Mouse (Mus musculus): Measurements from ENCODE around the gene Anapc11.
"Not testable (repeated sequence)": the region's sequence is repeated elsewhere in the genome, so short reads cannot be mapped to it uniquely, and the experiment has no call there.

The Anapc11 gene

DNA sequence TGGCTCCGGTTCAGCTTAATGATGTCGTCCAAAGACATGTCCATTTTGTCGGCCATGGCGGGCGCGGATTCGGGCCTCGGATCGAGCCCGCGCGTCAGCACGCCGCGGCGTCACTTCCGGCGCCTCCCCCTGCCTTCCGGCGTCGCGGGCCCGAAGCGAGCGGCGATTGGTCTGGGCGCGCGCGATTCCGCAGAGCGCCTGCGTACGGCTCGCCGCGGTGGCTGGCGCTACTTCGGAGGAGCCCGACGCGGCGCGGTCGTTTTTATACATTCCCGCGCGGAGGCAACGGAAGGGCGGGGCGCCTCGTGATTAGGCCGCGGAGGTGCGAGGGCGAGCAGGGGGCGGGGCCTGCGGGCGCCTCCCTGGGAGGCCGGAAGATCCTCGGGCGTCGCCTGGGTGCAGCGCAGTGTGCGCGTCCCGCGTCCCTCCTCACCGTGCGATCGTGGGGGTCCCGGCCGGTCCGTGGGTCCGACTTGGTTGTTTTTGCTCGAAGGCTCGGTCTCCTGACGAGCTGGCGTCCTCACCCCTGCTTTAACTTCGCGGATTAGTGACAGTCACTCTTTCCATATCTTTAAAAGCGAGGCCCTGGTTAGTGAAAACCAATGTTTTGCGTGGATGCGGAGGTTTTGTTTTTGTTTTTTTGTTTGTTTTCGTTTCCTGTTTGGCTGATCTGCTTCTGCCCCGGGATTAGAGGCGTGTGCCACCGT is at the start of gene Anapc11, which contains the start of gene Alyref:
Gene Anapc11, plus strand, starts transcription at position 139 of the 707 bp plus-strand sequence.
Gene Alyref, minus strand, starts transcription at position 83 of the 707 bp plus-strand sequence.
- peak; percentile 94 for DNase-seq (ENCODE audit: low read depth, low spot score)

DNA sequence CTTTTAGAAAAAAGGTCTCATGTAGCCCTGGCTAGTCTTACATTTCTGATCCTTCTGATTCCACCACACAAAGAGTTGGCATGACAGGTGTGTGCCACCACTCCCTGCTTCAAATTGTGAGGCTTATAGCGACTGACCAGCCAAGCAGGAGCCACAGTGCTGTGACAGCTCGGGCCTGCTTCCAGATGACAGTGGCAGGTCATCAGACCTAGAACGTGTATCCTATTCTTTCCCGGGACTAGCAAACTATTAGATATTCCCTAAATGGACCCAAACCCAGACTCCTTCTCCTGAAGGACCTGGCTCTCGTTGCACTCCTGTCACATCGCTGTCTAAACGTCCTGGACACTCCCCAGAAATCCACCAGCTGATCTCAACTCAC is 49.4 kb upstream of the Anapc11 start:
- no peak for DNase-seq (ENCODE audit: low read depth, low spot score)

DNA sequence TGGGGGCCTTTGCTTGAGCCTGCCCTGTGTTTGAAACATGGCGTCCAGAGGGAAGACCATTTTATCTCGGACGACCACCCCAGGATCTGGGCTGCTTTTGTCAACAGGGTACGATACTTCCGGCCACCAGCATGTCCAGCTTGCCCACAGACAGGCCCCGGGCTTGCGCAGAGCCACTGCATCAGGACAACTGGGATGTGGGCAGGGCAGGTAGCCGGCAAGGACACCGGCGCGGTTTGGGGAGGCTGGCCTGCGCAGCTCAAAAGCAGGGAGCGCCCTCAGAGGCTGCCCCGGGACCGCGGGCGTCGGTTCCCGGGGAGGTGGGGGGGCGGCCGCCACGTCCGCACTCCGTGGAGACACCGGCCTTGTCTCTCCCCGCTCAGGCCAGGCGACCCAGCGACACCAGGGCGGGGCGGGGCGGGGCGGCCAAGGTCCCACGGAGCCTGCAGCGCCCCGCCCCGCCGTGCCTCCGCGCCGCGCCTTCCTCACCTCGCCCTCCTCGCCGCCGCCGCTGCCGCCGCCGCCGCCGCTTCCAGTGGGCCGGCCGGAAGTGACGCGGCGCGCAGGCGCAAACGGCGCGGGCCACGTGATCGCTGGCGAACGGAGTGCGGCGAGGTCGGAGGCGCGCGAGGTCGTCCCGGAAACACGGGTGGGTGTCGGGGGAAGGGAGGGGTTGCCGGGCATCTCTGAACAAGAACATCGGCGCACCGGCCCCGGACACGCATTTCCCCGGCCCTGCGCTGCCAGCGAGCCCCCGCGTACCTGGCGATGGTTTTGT is 48.9 kb upstream of the Anapc11 start, which contains the start of gene Mcrip1:
Gene Mcrip1, minus strand, starts transcription at position 560 of the 778 bp plus-strand sequence.
- peak; percentile 89 for DNase-seq (ENCODE audit: low read depth, low spot score)

DNA sequence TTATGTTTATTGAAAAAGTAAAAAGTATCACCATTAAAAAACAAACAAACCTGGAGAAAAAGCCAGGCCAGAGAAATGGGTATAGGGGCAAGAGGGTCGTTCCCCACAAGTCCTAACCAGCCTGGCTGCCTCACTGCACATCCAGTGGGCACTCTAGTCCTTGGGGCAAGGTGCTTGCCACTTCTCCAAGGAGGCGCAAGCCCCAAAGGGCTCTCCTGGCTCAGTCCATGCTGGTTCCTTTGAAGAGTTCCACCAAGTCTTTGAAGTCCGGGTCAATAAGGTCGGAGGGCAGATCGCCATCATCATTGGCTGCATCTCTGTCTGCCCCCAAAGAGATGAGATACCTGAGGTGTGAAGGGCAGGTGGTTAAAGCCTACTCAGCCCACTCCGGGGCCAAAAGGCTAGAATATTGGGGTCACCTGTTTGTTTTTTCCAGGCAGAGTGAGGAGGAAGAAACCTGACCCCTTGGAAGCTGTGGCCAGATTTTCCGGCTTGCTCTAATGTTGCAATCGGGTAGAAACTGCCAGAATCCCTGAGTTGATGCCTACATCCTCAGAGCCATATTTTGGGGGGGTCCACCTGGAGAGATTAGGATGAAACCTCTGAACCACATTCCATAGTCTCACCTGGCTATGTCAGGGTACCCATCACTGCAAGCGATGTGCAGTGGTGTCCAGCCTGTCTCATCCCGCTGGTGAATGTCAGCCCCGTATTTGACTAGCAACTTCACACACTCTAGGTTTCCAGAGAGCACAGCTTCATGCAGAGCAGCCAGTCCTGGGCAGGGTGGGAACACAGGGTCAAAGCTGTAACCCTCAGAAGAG is 48.0 kb upstream of the Anapc11 start:
- no peak for DNase-seq (ENCODE audit: low read depth, low spot score)

DNA sequence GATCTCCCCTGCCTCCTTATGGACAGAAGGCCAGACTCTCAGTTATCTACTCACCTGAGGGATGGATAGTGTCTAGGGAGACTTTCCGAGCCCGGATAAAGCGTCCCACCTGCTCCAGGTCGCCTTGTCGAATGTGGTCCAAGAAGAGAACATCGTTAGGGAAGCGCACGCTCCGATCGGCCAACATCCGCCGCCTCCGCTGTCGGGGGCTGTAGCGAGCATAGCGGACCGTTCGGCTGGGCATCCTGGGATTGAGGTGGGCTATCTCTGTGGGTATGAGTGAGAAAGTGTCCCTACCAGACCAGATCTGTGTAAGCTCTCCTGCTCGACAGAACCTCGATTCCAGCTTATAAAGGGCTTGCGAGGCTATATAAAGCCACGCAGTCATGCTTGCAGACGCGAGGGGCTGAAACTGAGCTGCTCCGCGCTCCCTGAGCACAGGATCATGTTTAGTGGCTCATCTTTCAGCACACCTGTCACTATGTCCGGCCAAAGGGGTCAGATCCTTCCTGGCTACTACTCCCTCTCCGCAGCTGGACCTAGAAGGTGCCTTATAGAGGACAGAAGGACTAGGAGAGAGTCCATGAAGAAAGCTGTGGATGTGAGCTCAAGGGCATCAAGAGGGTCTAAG is 47.3 kb upstream of the Anapc11 start, which contains the start of gene Ppp1r27:
Gene Ppp1r27, minus strand, starts transcription at position 323 of the 631 bp plus-strand sequence.
- no peak for DNase-seq (ENCODE audit: low read depth, low spot score)

DNA sequence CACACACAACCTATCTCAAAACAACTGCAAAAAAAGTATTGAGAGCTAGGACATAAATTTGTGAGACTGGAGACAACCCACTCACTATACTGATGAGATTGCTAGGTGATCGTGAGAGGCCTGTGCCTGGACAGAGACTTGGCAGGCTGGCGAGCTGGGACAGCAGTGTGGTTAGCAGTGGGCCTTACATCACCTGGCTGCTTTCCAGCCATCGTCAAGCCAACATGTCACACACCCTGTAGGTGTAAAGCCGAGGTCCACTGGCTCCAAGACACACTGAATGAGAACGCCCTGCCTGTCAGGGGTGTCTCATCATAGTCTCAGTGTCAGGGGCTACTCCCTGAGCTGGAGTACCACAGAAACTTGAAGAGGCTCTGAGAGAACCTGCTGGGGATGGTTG is 45.5 kb upstream of the Anapc11 start:
- no peak for DNase-seq (ENCODE audit: low read depth, low spot score)

DNA sequence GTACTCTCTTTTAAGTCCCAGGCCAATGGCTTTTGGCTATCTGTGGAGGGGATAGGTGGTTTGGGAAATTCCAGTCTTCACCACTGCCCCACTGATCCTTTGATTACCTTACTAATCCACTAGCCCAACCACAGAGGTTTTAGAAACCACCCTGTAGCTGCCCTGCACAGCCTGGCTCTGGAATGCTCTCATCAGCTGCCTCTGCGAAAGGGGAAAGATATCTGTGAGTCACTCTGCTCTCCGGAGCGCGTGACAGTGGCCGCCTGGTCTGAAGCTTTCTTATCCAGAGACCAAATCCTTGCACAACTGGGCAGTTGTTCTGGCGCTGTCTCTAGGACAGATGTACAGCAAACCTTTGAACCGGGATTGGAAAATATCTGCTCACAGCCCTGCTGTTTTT is 43.4 kb upstream of the Anapc11 start:
- no peak for DNase-seq (ENCODE audit: low read depth, low spot score)

DNA sequence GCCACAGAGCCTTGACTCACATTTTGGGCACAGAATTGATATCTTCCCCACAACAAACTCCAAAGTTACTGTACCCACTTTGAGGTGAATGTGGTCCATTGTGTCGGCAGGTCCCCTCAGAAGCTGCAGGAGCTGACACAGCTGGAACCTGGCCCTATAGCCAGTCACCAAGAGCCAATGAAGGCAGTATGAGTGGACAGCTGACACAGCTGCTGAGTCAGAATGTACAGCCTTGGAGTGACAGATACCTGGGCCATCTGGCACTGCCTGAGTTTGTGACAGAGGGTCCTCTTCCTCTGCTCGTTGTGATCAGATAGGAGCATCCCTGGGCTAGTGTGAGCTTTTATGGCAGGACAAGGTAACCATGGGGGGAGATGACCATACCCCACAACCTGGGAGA is 43.0 kb upstream of the Anapc11 start:
- DNase-seq (ENCODE audit: low read depth, low spot score) = no peak

DNA sequence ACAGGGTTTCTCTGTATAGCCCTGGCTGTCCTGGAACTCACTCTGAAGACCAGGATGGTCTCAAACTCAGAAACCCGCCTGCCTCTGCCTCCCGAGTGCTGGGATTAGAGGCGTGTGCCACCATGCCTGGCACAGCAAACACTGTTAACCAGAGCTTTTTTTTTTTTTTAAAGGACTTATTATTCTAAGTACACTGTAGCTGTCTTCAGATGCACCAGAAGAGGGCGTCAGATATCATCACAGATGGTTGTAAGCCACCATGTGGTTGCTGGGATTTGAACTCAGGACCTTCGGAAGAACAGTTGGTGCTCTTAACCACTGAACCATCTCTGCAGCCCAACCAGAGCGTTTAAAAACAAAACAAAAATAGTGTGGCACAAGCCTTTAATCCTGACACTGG is 39.4 kb upstream of the Anapc11 start:
- DNase-seq (ENCODE audit: low read depth, low spot score) = not testable (repeated sequence)

DNA sequence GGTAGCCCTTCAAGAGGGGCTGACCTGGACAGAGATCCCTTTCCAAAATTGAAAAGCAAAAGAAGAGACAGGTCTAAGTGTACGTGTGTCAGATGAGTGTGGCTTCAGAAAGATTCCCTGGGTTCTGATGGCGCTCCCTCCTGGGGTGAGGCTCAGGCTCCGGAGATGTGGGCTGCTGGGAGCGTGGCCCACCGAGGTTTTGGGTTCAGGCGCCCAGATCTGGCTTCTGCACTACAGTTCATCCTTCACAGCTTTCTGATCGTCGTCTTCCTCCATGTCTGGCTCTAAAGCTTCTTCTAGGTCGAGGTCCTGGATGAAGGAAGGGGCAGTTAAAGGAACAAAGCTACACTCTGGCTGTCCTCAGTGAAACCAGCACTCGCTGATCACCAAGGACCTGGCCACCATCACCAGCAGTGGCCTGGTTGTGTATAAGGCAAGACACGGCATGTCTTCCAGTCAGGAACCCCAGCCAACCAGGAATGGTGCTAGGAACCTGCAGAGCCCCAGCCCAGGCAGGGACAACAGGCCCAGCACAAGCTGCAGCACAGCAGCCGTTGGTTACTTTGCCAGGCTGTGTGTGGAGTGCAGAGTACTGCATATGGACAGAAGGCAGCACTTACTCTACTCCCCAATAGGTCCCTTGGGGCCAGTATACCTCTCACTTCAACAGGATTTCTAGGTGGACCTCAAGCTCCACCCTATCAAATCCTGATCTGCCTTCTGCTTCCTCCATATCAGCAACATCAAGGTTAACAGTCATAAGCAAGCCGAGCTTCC is 37.1 kb upstream of the Anapc11 start:
- DNase-seq (ENCODE audit: low read depth, low spot score) = no peak

DNA sequence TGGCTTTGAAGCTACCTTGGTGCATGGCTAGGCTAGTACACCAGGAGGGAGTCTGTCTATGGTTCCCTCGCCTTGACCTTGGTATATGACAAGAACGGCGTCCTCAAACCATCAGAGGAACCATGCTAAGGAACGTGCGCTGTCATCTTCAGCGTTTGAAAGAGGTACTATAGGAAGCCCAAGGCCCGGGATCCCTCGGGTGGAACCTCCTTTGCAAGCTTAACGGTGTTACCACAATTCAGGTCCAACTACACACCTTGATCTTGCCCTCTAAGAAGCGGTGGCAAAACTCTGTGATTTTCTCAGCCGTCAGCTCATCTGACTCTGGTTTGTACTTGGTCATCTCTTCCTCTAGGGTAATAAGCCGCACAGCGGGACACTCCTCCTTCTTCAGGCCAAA is 35.3 kb upstream of the Anapc11 start:
- no peak for DNase-seq (ENCODE audit: low read depth, low spot score)

DNA sequence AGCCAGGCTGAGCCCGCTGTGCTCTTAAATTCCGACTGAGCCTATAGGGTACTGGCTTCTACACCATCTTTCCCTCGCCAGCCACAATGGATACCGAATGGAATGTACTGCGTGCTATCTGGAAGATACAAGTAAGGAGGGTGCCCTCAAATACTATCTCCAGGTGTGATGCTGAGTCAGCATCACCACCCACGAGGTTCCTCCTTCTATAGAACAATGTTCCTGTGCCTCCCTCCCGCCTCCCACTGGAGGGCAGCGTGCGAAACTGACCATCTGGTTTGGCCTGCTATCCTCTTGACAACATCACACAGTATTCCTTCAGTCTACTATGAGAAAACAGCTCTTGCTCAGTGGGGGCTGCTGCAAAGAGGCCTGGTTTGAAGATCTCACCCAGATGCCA is 33.1 kb upstream of the Anapc11 start:
- DNase-seq (ENCODE audit: low read depth, low spot score) = no peak

DNA sequence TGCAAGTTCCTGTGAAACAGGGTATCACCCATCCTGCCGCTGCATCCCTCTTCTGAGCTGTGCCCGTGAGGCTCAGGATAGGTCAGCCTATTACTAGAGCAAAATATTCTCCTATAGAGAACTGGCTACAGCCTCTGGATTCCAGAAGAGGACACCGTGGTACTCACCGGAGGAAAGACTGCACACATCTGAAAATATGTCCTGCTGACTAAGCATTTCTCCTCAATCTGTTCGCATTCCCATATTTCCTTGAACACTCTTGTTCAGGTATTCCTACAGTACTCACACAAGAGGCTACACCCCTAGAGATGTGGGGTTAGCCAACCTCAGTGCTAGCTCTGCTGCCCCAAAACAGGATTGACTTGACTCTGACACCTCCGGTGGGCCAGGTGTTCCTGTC is 29.9 kb upstream of the Anapc11 start:
- no peak for DNase-seq (ENCODE audit: low read depth, low spot score)

DNA sequence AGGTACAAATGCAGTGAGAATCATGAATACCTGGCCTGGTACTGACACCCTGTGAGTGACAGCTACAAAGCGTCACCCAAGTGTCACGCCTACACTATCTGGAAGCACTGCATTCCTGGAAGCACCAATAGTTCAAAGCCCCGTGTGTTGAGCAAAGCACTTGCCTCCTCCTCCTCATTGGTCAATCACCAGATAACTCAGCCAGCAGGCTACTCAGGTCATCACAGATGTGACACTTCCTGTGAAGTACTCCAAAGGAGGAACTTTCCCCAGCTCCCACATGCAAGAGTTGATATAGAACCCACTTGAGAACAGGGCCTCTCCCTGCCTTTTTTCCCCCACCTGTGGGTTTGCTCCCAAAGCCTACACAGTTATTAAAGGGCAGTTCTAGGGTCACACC is 27.1 kb upstream of the Anapc11 start:
- DNase-seq (ENCODE audit: low read depth, low spot score) = no peak

DNA sequence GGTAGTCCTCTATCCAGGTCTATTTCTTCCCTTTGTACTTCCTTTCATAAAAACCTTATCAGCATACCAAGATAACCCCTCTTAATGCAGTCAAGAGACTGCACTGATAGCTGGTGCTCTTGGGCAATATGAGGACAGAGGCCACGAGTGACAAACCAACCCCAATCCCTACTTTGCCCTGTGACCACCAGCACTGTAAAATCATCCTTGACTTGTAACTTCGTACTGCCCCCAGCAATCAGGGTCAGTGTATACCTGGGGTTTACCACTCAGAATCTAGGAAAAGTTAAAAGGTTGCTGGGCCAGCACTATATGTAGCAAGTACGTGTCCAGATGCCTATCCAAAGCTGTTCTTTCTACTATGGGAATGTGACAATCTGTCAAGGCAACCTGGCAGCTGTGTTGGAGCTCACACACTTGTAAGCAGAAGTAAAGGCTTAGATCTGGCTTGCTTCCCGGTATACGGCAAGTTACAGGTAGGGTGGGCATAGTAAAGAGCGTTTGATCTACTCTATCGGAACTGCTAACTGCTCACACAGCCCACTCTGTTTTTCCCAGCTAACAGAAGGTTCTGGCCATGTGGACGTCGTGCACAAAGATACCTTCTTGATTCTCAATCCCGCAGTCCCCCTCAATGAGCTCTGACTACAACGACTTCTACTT is 26.3 kb upstream of the Anapc11 start:
- DNase-seq (ENCODE audit: low read depth, low spot score) = no peak

DNA sequence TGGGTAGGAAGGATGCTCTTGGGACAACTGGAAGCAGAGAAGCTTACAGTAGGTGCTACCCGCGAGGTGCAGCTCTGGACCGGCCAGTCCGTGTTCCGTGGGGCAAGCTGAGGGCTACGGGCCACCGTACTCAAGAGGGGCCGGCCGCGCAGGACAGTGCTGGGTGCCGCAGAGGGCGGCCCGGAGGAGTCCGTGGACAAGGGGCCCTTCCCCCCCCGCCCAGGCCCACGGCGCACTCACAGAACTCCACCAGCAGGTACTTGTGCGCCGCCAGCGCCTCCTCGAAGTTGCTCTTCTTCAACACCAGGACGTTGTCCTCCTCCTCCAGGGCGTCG is 25.8 kb upstream of the Anapc11 start:
- no peak for DNase-seq (ENCODE audit: low read depth, low spot score)

DNA sequence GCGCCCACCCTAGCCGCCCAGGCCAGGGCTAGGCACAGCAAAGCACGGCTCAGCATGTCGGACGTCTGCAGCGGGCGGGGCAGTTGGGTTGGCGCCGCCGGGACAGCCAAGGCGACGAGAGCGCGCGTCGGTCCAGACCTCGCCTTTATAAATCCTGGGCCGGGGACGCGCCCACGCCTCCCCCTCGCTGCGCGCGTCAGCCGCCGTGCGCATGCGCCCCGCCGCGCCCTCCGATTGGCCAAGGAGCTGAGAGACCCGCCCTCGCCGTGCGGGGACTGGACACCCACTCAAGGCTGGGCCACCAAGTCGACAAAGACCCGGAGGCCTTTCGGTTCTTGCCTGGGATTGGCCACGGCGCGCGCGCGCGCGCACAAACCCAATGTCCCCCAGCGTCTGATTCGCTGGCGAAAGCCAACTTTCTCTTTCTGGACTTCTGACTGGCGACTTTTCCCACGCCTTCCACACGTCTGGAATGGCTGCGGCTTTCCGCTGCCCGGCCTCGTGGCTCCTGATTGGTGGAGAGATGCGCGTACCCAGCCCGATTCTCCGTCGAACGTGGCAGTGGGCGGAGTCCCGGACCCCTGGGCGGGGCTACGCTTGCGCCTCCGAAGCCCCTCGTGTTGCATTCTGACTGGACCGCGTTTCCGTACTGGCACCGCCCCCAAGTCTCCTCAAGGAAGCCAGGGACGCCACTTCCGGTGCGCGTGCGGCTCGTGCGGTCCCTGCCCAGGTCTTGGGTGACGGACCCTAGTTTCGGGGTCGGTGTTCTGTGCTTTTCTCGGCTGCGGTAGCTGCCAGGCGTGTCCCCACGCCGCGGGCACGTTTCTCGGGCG is 25.3 kb upstream of the Anapc11 start, which contains the start of gene P4hb:
Gene P4hb, minus strand, starts transcription at position 502 of the 833 bp plus-strand sequence.
- DNase-seq (ENCODE audit: low read depth, low spot score) = peak; percentile 99

DNA sequence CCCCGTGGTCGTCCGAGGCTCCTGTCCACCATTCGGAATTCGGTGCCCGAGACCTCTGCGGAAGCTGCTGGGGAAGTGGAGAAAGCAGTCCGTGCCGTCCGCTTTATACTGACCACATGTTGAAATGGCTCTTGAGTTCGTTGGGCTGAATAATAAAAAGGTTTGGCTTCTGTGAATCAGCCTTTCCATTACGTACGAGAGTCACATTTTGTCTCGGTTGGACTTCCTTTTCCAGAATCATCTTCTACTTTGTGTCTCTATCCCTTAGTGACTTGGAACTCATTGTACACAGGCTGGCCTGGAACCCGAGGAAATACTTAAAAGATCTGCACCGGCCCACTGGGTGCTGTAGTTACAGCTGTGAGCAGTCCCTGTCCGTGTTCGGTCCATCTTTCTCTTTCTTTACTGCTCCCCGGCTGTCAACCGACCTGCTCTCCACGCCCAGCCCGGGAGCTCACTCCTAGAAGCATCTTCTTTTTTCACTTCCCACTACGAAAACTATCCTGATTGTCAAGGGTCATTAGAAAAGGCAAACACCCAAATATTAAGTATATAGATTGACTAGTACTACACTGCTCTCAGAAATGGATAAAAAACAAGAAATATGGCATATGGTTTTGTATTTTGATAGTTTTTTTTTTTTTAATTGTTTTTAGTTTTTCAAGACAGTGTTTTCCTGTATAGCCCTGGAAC is 24.5 kb upstream of the Anapc11 start:
- DNase-seq (ENCODE audit: low read depth, low spot score) = no peak

DNA sequence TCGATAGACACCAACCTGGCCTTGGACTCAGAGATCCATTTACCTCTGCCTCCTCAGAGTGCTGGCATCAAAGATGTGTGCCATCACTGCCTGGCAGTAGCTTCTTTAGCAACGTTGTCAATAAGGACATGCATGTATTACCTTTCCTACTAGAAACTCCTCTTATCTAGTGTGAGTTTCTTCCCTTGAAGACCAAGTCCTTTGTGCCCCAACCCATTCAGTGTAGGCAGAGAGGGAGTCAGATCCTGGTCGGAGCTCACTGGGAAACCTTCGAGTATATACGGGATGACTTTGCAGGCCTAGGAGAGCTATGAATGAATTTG is 24.0 kb upstream of the Anapc11 start:
- DNase-seq (ENCODE audit: low read depth, low spot score) = no peak
